9 mouse cellular contexts compared by ENCODE assay signal in the genomic region with DNA sequence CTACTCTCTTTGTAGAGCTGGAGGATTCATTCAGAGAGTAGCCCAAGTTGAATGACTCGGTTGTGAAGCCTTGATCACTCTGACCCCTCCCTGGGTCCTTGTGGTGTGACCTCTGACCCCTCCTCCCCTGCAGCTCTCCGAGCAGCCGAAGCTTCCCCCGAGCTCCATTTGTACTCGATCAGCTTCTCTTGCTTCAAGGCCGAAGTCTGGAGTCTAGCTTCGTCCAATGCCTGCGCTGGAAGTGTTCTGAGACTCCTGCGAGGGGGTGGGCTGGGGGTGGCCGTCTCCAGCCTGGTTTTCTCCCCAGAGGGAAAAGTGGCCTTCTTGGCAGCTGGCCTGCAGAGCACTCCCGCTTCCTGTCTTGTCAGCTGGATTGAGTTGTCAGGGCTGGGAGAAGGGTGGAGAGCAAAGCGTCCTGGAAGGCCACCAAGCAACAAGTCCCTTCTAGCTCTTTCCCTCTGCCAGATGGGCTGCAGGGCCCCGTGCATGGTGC. TPM values are rescaled to one million over a fixed set of nuclear protein-coding genes. Genes with fewer than 3 reads are reported as not detected.
A peak's percentile ranks its signal among the peaks of the same experiment; 100 is the strongest.
DNase-seq lines count a peak whose midpoint lies in the region; ATAC-seq and TF ChIP-seq lines count a peak whose summit lies in the region.
"Had no signal": no experiment of that assay in that cellular context is flagged by ENCODE, and none has a peak within 500 bp of the region (broad histone marks: within the 10 kb centered on the region; RNA-seq: fewer than 3 reads in every experiment).

TSS of gene Pou2f3 (minus strand) at position 180 of the 493 bp plus-strand sequence.

- DNase-seq in forebrain, embryonic 10.5 days (ENCODE audit: extremely low spot score, low spot score), result no peak
- DNase-seq in embryo, embryonic 10.5 days (ENCODE audit: low spot score), result peak; percentile 75
- peak; percentile 71 for DNase-seq in kidney, adult 9 months
- peak; percentile 78 for DNase-seq in lung, postnatal 0 days (ENCODE audit: low spot score)
- DNase-seq in right cerebral cortex, adult 2 months (ENCODE audit: low spot score in 2 of 2), result peak; percentile 19 to 40

- peaks cover 60% of the 10 kb centered on the region for H3K27me3 ChIP-seq in forebrain, embryonic 10.5 days (ENCODE audit: poor library complexity, severe bottlenecking)
- peaks cover 17% of the 10 kb centered on the region; the same call in 1 of the 2 replicates for H3K27me3 ChIP-seq in forebrain, embryonic 15.5 days
- peaks cover 34% of the 10 kb centered on the region for H3K27me3 ChIP-seq in heart, embryonic 12.5 days (replicated peaks)
- H3K27me3 ChIP-seq in lung, postnatal 0 days (replicated peaks; ENCODE audit: insufficient read depth, low read length), result peaks cover 7% of the 10 kb centered on the region

- H3K9ac ChIP-seq in forebrain, embryonic 15.5 days (replicated peaks), result no peak within 1 kb of the TSS
- H3K9ac ChIP-seq in heart, embryonic 12.5 days, result 0 out of 2 replicates have a peak within 1 kb of the TSS, but pooled peaks have one; percentile 19
- no peak within 1 kb of the TSS; the same call in 1 of the 2 replicates for H3K9ac ChIP-seq in lung, postnatal 0 days (replicated peaks; ENCODE audit: low read depth)

- H3K4me2 ChIP-seq in forebrain, embryonic 15.5 days (replicated peaks), result no peak within 1 kb of the TSS
- peak within 1 kb of the TSS; percentile 46 for H3K4me2 ChIP-seq in heart, embryonic 12.5 days
- peak within 1 kb of the TSS; percentile 40 for H3K4me2 ChIP-seq in lung, postnatal 0 days (replicated peaks; ENCODE audit: low read depth, low read length)

- H3K9me3 ChIP-seq in forebrain, embryonic 10.5 days, result no peaks in the 10 kb centered on the region
- H3K9me3 ChIP-seq in forebrain, embryonic 15.5 days, result no peaks in the 10 kb centered on the region
- no peaks in the 10 kb centered on the region for H3K9me3 ChIP-seq in heart, embryonic 12.5 days (replicated peaks)
- H3K9me3 ChIP-seq in lung, postnatal 0 days (ENCODE audit: low read length), result no peaks in the 10 kb centered on the region

- H3K4me3 ChIP-seq in forebrain, embryonic 10.5 days, result peak within 1 kb of the TSS; percentile 24; the same call in 1 of the 2 replicates
- H3K4me3 ChIP-seq in forebrain, embryonic 15.5 days, result no peak within 1 kb of the TSS
- H3K4me3 ChIP-seq in heart, embryonic 12.5 days, result no peak within 1 kb of the TSS
- no peak within 1 kb of the TSS for H3K4me3 ChIP-seq in lung, postnatal 0 days (ENCODE audit: low read depth, low read length)

- TF ChIP-seq CTCF in lung, postnatal 0 days (IDR thresholded peaks at IDR 0.05), result no peak

- TF ChIP-seq EP300 in lung, postnatal 0 days (IDR thresholded peaks at IDR 0.05), result no peak

- peaks cover 28% of the 10 kb centered on the region for H3K4me1 ChIP-seq in forebrain, embryonic 10.5 days
- peaks cover 16% of the 10 kb centered on the region for H3K4me1 ChIP-seq in forebrain, embryonic 15.5 days
- H3K4me1 ChIP-seq in heart, embryonic 12.5 days (replicated peaks), result peaks cover 28% of the 10 kb centered on the region
- peaks cover 11% of the 10 kb centered on the region; the same call in 1 of the 2 replicates for H3K4me1 ChIP-seq in lung, postnatal 0 days (ENCODE audit: insufficient read depth, low read depth, low read length)

- 5% methylated on average over 13 of the region's 13 CpGs for WGBS in forebrain, embryonic 10.5 days
- 10% methylated on average over 13 of the region's 13 CpGs for WGBS in forebrain, embryonic 15.5 days
- WGBS in heart, embryonic 12.5 days, result 11% methylated on average over 13 of the region's 13 CpGs
- WGBS in lung, postnatal 0 days, result 8% methylated on average over 13 of the region's 13 CpGs

- H3K27ac ChIP-seq in forebrain, embryonic 10.5 days, result peak within 1 kb of the TSS; percentile 56
- no peak within 1 kb of the TSS for H3K27ac ChIP-seq in forebrain, embryonic 15.5 days (replicated peaks)
- no peak within 1 kb of the TSS for H3K27ac ChIP-seq in heart, embryonic 12.5 days (ENCODE audit: poor library complexity, severe bottlenecking)
- H3K27ac ChIP-seq in lung, postnatal 0 days (ENCODE audit: low read length), result no peak within 1 kb of the TSS

- ATAC-seq in forebrain, embryonic 15.5 days (replicated peaks), result no peak
- peak; percentile 55; the same call in 1 of the 2 replicates for ATAC-seq in heart, embryonic 12.5 days (ENCODE audit: insufficient number of reproducible peaks, low FRiP score)
- peak; percentile 81 for ATAC-seq in lung, postnatal 0 days
- no peak for ATAC-seq in megakaryocyte-erythroid progenitor cell, adult 5-6 weeks (replicated peaks; ENCODE audit: low FRiP score, low TSS enrichment, poor library complexity, severe bottlenecking)

- no peaks in the 10 kb centered on the region for H3K36me3 ChIP-seq in forebrain, embryonic 10.5 days (replicated peaks)
- H3K36me3 ChIP-seq in forebrain, embryonic 15.5 days, result no peaks in the 10 kb centered on the region
- H3K36me3 ChIP-seq in heart, embryonic 12.5 days, result no peaks in the 10 kb centered on the region
- no peaks in the 10 kb centered on the region for H3K36me3 ChIP-seq in lung, postnatal 0 days (ENCODE audit: insufficient read depth, low read length)

RNA-seq across cellular contexts. Expression of gene Pou2f3, which starts in this region (rescaled TPM):
- not detected in 2 replicates for polyA plus RNA-seq in forebrain, embryonic 10.5 days (2016; fragmentation: Nextera tagmentation; extraction: Ambion mirVana)
- not detected in 2 replicates for polyA plus RNA-seq in forebrain, embryonic 15.5 days (2015; fragmentation: Nextera tagmentation; extraction: Ambion mirVana)
- not detected in 2 replicates for polyA plus RNA-seq in heart, embryonic 12.5 days (2016; fragmentation: Nextera tagmentation; extraction: Ambion mirVana)
- 0.07 and 0.13 TPM in 2 replicates for polyA plus RNA-seq in lung, postnatal 0 days (2015; fragmentation: Nextera tagmentation; extraction: Ambion mirVana)
- not detected in 2 replicates for total RNA-seq in megakaryocyte-erythroid progenitor cell, adult 5-6 weeks (2014; fragmentation: Nextera tagmentation)
- total RNA-seq in megakaryocyte-erythroid progenitor cell, adult 5-6 weeks (2017), result not detected in 2 replicates
- total RNA-seq: neutrophil, adult 5-6 weeks had no signal

Comparison
In these comparisons a context has a peak if more than half of its experiments do, and no peak if none do; other contexts are left out.
1. Peak in ATAC-seq, H3K9ac ChIP-seq and H3K4me2 ChIP-seq in heart, embryonic 12.5 days; RNA of the gene not detected or under 1 TPM.
2. Peak in DNase-seq, ATAC-seq and H3K4me2 ChIP-seq in lung, postnatal 0 days; RNA of the gene not detected or under 1 TPM.